Mouse (Mus musculus) neutrophil, adult 59 days (primary cell): ENCODE results near the gene Plet1. TPM values are rescaled to one million over a fixed set of nuclear protein-coding genes. Genes with fewer than 3 reads are reported as not detected.

ENCODE experiments used
- total RNA-seq, 2 experiments: library from RNA; stranded (reverse); gene quantifications; 1 replicate in 1 of 2; 2 replicates in 1 of 2; pipeline ENCODE4 v1.2.4; 2023

The Plet1 gene
- total RNA-seq, result not detected

DNA sequence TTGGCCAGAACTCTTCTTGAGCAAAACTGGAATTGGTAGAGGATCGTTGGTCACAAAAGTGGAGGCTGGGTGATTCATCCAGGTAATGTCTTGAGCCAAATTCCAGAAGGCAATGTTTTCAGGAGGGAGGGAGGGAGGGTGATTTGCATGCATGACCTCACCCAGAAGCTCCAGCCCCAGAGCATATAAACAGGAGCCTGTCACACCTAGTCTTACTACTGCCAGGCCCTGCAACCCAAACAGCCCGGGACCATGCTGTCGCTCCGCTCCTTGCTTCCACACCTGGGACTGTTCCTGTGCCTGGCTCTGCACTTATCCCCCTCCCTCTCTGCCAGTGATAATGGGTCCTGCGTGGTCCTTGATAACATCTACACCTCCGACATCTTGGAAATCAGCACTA lies at the start of gene Plet1:
Gene Plet1 (plus strand): TSS at position 215 of the 400 bp plus-strand sequence.

DNA sequence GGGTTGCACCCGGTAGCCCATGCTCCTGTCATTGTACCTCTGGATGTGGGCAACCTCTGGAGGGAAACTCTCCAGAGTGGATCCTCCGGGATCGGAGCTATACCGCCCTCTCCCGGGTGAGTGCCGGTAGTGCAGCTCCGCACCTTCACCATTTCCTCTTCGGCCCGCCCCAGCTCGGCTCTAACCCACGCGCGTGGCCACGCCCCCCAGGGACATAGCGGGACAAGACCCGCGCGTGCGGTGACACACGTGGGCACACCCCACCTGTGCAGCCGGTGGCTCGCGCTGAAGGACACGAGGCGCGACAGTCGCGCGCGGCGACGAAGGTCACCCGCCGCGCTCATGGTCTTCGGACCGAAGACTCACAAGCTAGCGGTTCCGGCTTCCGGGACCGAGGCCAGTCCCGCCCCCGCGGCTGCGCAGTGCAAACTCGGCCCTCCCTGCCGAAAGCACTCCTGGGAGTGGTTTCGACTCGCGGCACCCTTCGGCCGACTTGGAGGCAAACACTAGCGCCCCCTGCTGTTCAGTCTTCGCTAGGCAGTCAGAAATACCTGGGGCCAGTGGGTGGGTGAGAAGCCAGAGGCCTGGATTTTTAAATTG lies 34.1 kb downstream of the Plet1 start, which contains the start of gene Pts:
Gene Pts (minus strand): TSS at position 432 of the 600 bp plus-strand sequence.

DNA sequence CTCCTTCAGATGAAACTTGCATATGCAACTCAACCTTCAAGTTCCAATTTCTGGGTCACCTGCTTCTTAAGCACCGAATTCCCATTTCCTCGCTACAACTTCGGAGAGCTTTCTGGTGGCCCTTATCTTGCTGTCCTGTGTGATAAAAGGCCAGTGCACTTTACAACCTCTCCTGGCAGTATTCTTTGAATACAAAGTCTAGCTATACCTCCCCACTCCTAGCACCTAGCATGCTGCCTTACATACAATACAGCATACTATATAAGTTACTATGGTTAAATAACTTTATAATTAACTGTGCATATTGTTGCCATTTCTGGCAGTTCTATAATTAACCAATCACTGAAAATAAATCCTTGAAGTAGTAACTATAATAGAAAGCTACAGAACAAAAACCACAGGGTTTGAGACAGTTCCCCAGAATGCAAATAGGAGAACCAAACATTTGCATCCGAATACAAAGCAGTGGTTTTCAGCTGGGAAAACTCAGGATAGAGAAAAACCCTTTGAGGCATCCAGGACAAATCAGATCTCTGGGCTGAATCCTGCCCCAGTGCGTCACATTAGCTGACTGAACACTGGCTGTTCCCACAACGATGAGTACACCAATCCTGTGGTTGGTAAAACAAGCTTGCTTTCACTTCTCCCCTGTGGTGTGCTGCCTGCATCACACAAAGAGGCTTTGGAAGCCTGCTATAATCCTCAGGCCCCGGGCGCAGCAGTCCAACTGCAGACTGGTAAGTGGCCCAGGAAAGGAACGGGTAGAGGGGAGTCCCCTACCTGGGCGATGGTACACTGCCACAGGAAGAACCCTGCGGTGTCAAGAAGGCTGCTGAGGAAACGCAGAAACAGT lies 60.1 kb downstream of the Plet1 start, which contains the start of gene Il18:
Gene Il18 (plus strand): TSS at position 587 of the 853 bp plus-strand sequence.

DNA sequence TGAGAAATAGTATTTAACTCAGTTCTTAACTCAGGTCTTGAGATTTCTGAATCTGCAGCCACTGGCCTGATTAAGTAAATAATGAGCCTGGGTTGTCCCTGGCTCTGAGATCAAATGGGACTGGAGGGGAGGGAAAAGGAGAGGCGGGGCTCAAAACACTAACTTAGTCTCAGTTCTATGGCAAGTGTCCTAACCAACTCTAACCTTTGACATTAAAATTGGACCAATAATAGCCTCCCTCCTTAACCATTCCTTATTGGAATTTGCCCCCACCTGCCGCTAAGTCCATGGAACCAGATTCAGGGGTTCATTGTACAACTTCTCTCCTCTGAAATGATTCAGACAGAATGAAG lies 60.7 kb downstream of the Plet1 start, which contains the start of gene Bco2:
Gene Bco2 (minus strand): TSS at position 88 of the 353 bp plus-strand sequence.

Other genes starting within 250 kb of the Plet1 start
- 100 to 1,000 TPM; 685 to 921 TPM for gene Rpl10-ps3, start 149.6 kb upstream of the Plet1 start, total RNA-seq
- gene Pts, start 34.2 kb downstream of the Plet1 start, total RNA-seq, result 10 to 100 TPM; 43.3 to 51.7 TPM
- 1 to 10 TPM; 5.0 to 6.4 TPM for gene Il18, start 60.3 kb downstream of the Plet1 start, total RNA-seq
- gene Bco2, start 60.7 kb downstream of the Plet1 start, total RNA-seq, result 1 to 10 TPM in 1 of 2 experiments, under 1 TPM in 1; 0.97 to 1.2 TPM
- gene Tex12, start 66.8 kb downstream of the Plet1 start, total RNA-seq, result not detected
- 10 to 100 TPM; 80.6 to 81.3 TPM for gene Sdhd, start 109.3 kb downstream of the Plet1 start, total RNA-seq
- gene Timm8b, start 109.4 kb downstream of the Plet1 start, total RNA-seq, result 10 to 100 TPM; 51.8 to 58.1 TPM
- gene Pih1d2, start 122.8 kb downstream of the Plet1 start, total RNA-seq, result under 1 TPM in 1 of 2 experiments, not detected in 1; 0.33 TPM
- 10 to 100 TPM; 11.6 to 15.6 TPM for gene Nkapd1, start 122.9 kb downstream of the Plet1 start, total RNA-seq
- 10 to 100 TPM; 16.8 to 19.7 TPM for gene Dlat, start 165.3 kb downstream of the Plet1 start, total RNA-seq
- gene Dixdc1, start 245.0 kb downstream of the Plet1 start, total RNA-seq, result not detected